ENCODE assay signal across 8 mouse cellular contexts in the genomic region with DNA sequence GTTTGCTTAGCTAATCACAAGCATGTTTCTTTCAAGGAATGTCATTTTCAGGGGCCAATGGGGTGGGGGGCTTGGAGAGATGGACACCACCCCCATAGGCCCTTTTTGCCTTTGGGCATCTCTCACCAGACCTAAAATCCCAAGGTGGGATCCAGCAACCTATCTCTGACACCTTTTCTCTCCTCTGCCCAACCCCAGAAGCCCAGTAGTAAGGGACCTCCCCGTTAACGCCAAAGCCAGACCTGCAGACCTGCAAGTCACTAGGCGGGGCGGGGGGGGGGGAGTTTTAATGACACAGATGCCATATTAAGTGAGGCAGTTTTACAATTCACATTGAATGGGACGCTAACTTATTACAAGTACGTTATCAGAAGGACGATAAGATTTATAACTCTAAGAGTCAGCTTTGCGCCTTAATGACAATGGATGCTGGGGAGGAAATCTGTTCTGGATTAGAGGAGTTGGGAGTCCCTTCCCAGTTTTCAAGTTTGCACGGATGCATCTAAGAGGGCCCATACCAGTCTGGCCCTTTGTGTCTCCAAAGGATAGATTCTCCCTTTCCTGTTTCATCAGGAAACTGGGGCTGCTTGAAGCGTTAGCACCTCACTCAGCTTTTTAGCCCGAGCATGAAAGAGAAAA. TPM values are rescaled to one million over a fixed set of nuclear protein-coding genes. Genes with fewer than 3 reads are reported as not detected.
A peak's percentile ranks its signal among the peaks of the same experiment; 100 is the strongest.
DNase-seq lines count a peak whose midpoint lies in the region; ATAC-seq lines count a peak whose summit lies in the region.

No protein-coding gene starts in this region.

- WGBS in heart, embryonic 15.5 days: 23% methylated on average over 11 of the region's 11 CpGs
- WGBS in embryonic facial prominence, embryonic 11.5 days: 6% methylated on average over 11 of the region's 11 CpGs
- 16% methylated on average over 11 of the region's 11 CpGs for WGBS in hindbrain, embryonic 13.5 days
- WGBS in midbrain, embryonic 13.5 days: 5% methylated on average over 11 of the region's 11 CpGs

- H3K4me3 ChIP-seq in heart, embryonic 15.5 days: no peak overlapping the region
- peak overlapping the region; percentile 17 for H3K4me3 ChIP-seq in embryonic facial prominence, embryonic 11.5 days (ENCODE audit: low read depth, low read length)
- peak overlapping the region; percentile 67 for H3K4me3 ChIP-seq in hindbrain, embryonic 13.5 days
- H3K4me3 ChIP-seq in midbrain, embryonic 13.5 days (replicated peaks): peak overlapping the region; percentile 62

- DNase-seq in heart, adult 18-20 months: no peak
- no peak for DNase-seq in embryonic facial prominence, embryonic 11.5 days (ENCODE audit: low spot score)
- no peak for DNase-seq in spleen, postnatal 14 days (ENCODE audit: low spot score in 2 of 2)
- DNase-seq in right cerebral cortex, postnatal 4 days: no peak
- no peak for DNase-seq in cerebellum, postnatal 10 days

- peaks cover 31% of the 10 kb centered on the region for H3K4me1 ChIP-seq in heart, embryonic 15.5 days (replicated peaks)
- H3K4me1 ChIP-seq in embryonic facial prominence, embryonic 11.5 days (ENCODE audit: control insufficient read depth, insufficient read depth, low read length): peaks cover 15% of the 10 kb centered on the region
- H3K4me1 ChIP-seq in hindbrain, embryonic 13.5 days (replicated peaks): peaks cover 62% of the 10 kb centered on the region
- peaks cover 60% of the 10 kb centered on the region for H3K4me1 ChIP-seq in midbrain, embryonic 13.5 days (replicated peaks)

- H3K27me3 ChIP-seq in heart, embryonic 15.5 days: peaks cover 50% of the 10 kb centered on the region
- H3K27me3 ChIP-seq in embryonic facial prominence, embryonic 11.5 days (ENCODE audit: control insufficient read depth, insufficient read depth, low read length): no peaks in the 10 kb centered on the region
- H3K27me3 ChIP-seq in hindbrain, embryonic 13.5 days: peaks cover 26% of the 10 kb centered on the region
- H3K27me3 ChIP-seq in midbrain, embryonic 13.5 days: peaks cover 76% of the 10 kb centered on the region

- H3K36me3 ChIP-seq in heart, embryonic 15.5 days: no peaks in the 10 kb centered on the region
- H3K36me3 ChIP-seq in embryonic facial prominence, embryonic 11.5 days (replicated peaks; ENCODE audit: control insufficient read depth, insufficient read depth, low read depth, low read length): no peaks in the 10 kb centered on the region; the same call in 1 of the 2 replicates
- no peaks in the 10 kb centered on the region for H3K36me3 ChIP-seq in hindbrain, embryonic 13.5 days
- H3K36me3 ChIP-seq in midbrain, embryonic 13.5 days: no peaks in the 10 kb centered on the region

- no peak for ATAC-seq in heart, embryonic 15.5 days (replicated peaks; ENCODE audit: insufficient number of reproducible peaks, insufficient read depth, low FRiP score, low read depth)
- ATAC-seq in embryonic facial prominence, embryonic 11.5 days (replicated peaks; ENCODE audit: insufficient number of reproducible peaks, low FRiP score, low TSS enrichment, low read depth): no peak
- no peak for ATAC-seq in hindbrain, embryonic 13.5 days (ENCODE audit: low FRiP score)
- ATAC-seq in midbrain, embryonic 13.5 days: no peak

- no peaks in the 10 kb centered on the region for H3K9me3 ChIP-seq in heart, embryonic 15.5 days (replicated peaks)
- H3K9me3 ChIP-seq in embryonic facial prominence, embryonic 11.5 days (replicated peaks; ENCODE audit: control insufficient read depth, low read length): no peaks in the 10 kb centered on the region
- no peaks in the 10 kb centered on the region for H3K9me3 ChIP-seq in hindbrain, embryonic 13.5 days
- no peaks in the 10 kb centered on the region for H3K9me3 ChIP-seq in midbrain, embryonic 13.5 days

- H3K4me2 ChIP-seq in heart, embryonic 15.5 days: peak overlapping the region; percentile 89; the same call in 1 of the 2 replicates
- H3K4me2 ChIP-seq in embryonic facial prominence, embryonic 11.5 days (ENCODE audit: low read depth, low read length): peak overlapping the region; percentile 90
- peak overlapping the region; percentile 83 for H3K4me2 ChIP-seq in hindbrain, embryonic 13.5 days
- peak overlapping the region; percentile 75 for H3K4me2 ChIP-seq in midbrain, embryonic 13.5 days (replicated peaks)

- 0 out of 2 replicates have a peak overlapping the region, but pooled peaks have one; percentile 19 for H3K9ac ChIP-seq in heart, embryonic 15.5 days
- peak overlapping the region; percentile 87 for H3K9ac ChIP-seq in embryonic facial prominence, embryonic 11.5 days (replicated peaks; ENCODE audit: low read length)
- H3K9ac ChIP-seq in hindbrain, embryonic 13.5 days: peak overlapping the region; percentile 92
- peak overlapping the region; percentile 83 for H3K9ac ChIP-seq in midbrain, embryonic 13.5 days (replicated peaks)

- H3K27ac ChIP-seq in heart, embryonic 15.5 days: 0 out of 2 replicates have a peak overlapping the region, but pooled peaks have one; percentile 7
- H3K27ac ChIP-seq in embryonic facial prominence, embryonic 11.5 days (replicated peaks; ENCODE audit: low read depth, low read length): peak overlapping the region; percentile 98
- peak overlapping the region; percentile 96 for H3K27ac ChIP-seq in hindbrain, embryonic 13.5 days
- H3K27ac ChIP-seq in midbrain, embryonic 13.5 days: peak overlapping the region; percentile 96

RNA-seq across cellular contexts. Expression of a gene that starts 17.4 kb away (rescaled TPM):
- 25.1 and 27.6 TPM in 2 replicates for polyA plus RNA-seq in heart, embryonic 15.5 days (2015; fragmentation: Nextera tagmentation; extraction: Ambion mirVana)
- 10 to 100 TPM; 13.6 to 14.8 TPM for total RNA-seq in heart, adult 18-20 months (2021)
- polyA plus RNA-seq in embryonic facial prominence, embryonic 11.5 days (2014; fragmentation: Nextera tagmentation; extraction: Ambion mirVana): 106 and 114 TPM in 2 replicates
- polyA plus RNA-seq in hindbrain, embryonic 13.5 days (2015; fragmentation: Nextera tagmentation; extraction: Ambion mirVana): 118 and 134 TPM in 2 replicates
- polyA plus RNA-seq in midbrain, embryonic 13.5 days (2015; fragmentation: Nextera tagmentation; extraction: Ambion mirVana): 132 and 143 TPM in 2 replicates

Comparison
In these comparisons a context has a peak if more than half of its experiments do, and no peak if none do; other contexts are left out.
1. H3K27ac ChIP-seq: peak in every context shown above with its lines; median percentile 98 in embryonic facial prominence, embryonic 11.5 days; 96 in hindbrain, embryonic 13.5 days; 96 in midbrain, embryonic 13.5 days; 7 in heart, embryonic 15.5 days.
2. H3K9ac ChIP-seq: peak in every context shown above with its lines; median percentile 92 in hindbrain, embryonic 13.5 days; 87 in embryonic facial prominence, embryonic 11.5 days; 83 in midbrain, embryonic 13.5 days; 19 in heart, embryonic 15.5 days.